Mouse (Mus musculus): ENCODE measurements at regions not wholly inside any gene's neighbourhood (a gene's known extent, or its start where the extent isn't known, plus 50 kb on each side); places are given as distances from the start of the nearest gene placed in this dataset.

- no peaks in the 10 kb centered on the region for H3K9me3 ChIP-seq (ENCODE audit: low read length)
- H3K4me2 ChIP-seq (replicated peaks; ENCODE audit: low read depth, low read length): no peak overlapping the region
- peaks cover 25% of the 10 kb centered on the region for H3K4me1 ChIP-seq (ENCODE audit: insufficient read depth, low read length)
- 0 out of 2 replicates have a peak overlapping the region, but pooled peaks have one; percentile 8 for H3K27ac ChIP-seq (ENCODE audit: low read length)
- WGBS: 42% methylated on average over 5 of the region's 5 CpGs
- H3K27me3 ChIP-seq (ENCODE audit: insufficient read depth, low read length): no peaks in the 10 kb centered on the region
- no peak overlapping the region for H3K4me3 ChIP-seq (ENCODE audit: low read length)
- H3K36me3 ChIP-seq (ENCODE audit: insufficient read depth, low read length): no peaks in the 10 kb centered on the region
- H3K9ac ChIP-seq (replicated peaks; ENCODE audit: low read length): no peak overlapping the region
- peak; percentile 81 for ATAC-seq (ENCODE audit: low FRiP score, low TSS enrichment)
Measured at GRCm38 (mm10) chr4:62755237-62755900, 195.7 kb downstream of the Rgs3 start.

- no peak overlapping the region for H3K4me3 ChIP-seq (ENCODE audit: low read length)
- H3K27me3 ChIP-seq (ENCODE audit: insufficient read depth, low read length): no peaks in the 10 kb centered on the region
- H3K9me3 ChIP-seq (ENCODE audit: low read length): no peaks in the 10 kb centered on the region
- no peak overlapping the region for H3K27ac ChIP-seq (ENCODE audit: low read length)
- peak overlapping the region; percentile 28; the same call in 1 of the 2 replicates for H3K9ac ChIP-seq (replicated peaks; ENCODE audit: low read length)
- WGBS: 39% methylated on average over 10 of the region's 10 CpGs
- no peak overlapping the region for H3K4me2 ChIP-seq (replicated peaks; ENCODE audit: low read depth, low read length)
- H3K4me1 ChIP-seq (ENCODE audit: insufficient read depth, low read length): peaks cover 25% of the 10 kb centered on the region
- ATAC-seq (ENCODE audit: low FRiP score, low TSS enrichment): no peak
- H3K36me3 ChIP-seq (ENCODE audit: insufficient read depth, low read length): no peaks in the 10 kb centered on the region
Measured at GRCm38 (mm10) chr4:62756721-62757206, 197.1 kb downstream of the Rgs3 start.

- Histone ChIP-seq H3K36me3 (ENCODE audit: insufficient read depth, low read length) (no peaks in the 10 kb centered on the region), H3K9me3 (ENCODE audit: low read length) (no peaks in the 10 kb centered on the region), H3K27ac (ENCODE audit: low read length) (0 out of 2 replicates have a peak overlapping the region, but pooled peaks have one; percentile 1), H3K27me3 (ENCODE audit: insufficient read depth, low read length) (no peaks in the 10 kb centered on the region), H3K4me2 (replicated peaks; ENCODE audit: low read depth, low read length) (no peak overlapping the region), H3K9ac (replicated peaks; ENCODE audit: low read length) (no peak overlapping the region), H3K4me1 (ENCODE audit: insufficient read depth, low read length) (peaks cover 10% of the 10 kb centered on the region), H3K4me3 (ENCODE audit: low read length) (no peak overlapping the region)
- 79% methylated on average over 11 of the region's 11 CpGs for WGBS
- ATAC-seq (ENCODE audit: low FRiP score, low TSS enrichment): no peak
Measured at GRCm38 (mm10) chr4:62760748-62761604, 201.3 kb downstream of the Rgs3 start.

GRCm38 (mm10) chr4:62761672-62762071, 202.0 kb downstream of the Rgs3 start:
- no peak overlapping the region for H3K27ac ChIP-seq (ENCODE audit: low read length)
- 0 out of 2 replicates have a peak, but pooled peaks have one; percentile 43 for ATAC-seq (ENCODE audit: low FRiP score, low TSS enrichment)

GRCm38 (mm10) chr4:62763990-62764389, 201.4 kb upstream of the Zfp618 start:
- H3K27ac ChIP-seq (ENCODE audit: low read length): no peak overlapping the region
- H3K36me3 ChIP-seq (ENCODE audit: insufficient read depth, low read length): no peaks in the 10 kb centered on the region
- H3K4me2 ChIP-seq (replicated peaks; ENCODE audit: low read depth, low read length): no peak overlapping the region
- no peak overlapping the region for H3K9ac ChIP-seq (replicated peaks; ENCODE audit: low read length)
- H3K4me3 ChIP-seq (ENCODE audit: low read length): no peak overlapping the region
- H3K9me3 ChIP-seq (ENCODE audit: low read length): no peaks in the 10 kb centered on the region
- no peaks in the 10 kb centered on the region for H3K4me1 ChIP-seq (ENCODE audit: insufficient read depth, low read length)
- 15% methylated on average over 5 of the region's 5 CpGs for WGBS
- no peaks in the 10 kb centered on the region for H3K27me3 ChIP-seq (ENCODE audit: insufficient read depth, low read length)
- peak; percentile 91 for ATAC-seq (ENCODE audit: low FRiP score, low TSS enrichment)

More at GRCm38 (mm10) chr4:62761672-62762071, 202.0 kb downstream of the Rgs3 start:
- Histone ChIP-seq H3K27me3 (ENCODE audit: insufficient read depth, low read length) (no peaks in the 10 kb centered on the region), H3K4me3 (ENCODE audit: low read length) (no peak overlapping the region), H3K4me2 (replicated peaks; ENCODE audit: low read depth, low read length) (no peak overlapping the region), H3K9me3 (ENCODE audit: low read length) (no peaks in the 10 kb centered on the region), H3K4me1 (ENCODE audit: insufficient read depth, low read length) (peaks cover 3% of the 10 kb centered on the region; the same call in 1 of the 2 replicates), H3K36me3 (ENCODE audit: insufficient read depth, low read length) (no peaks in the 10 kb centered on the region), H3K9ac (replicated peaks; ENCODE audit: low read length) (no peak overlapping the region)
- WGBS: 0% methylated on average over 1 of the region's 1 CpGs

- no peak overlapping the region for H3K9ac ChIP-seq (replicated peaks; ENCODE audit: low read length)
- H3K4me1 ChIP-seq (ENCODE audit: insufficient read depth, low read length): no peaks in the 10 kb centered on the region
- H3K4me2 ChIP-seq (replicated peaks; ENCODE audit: low read depth, low read length): no peak overlapping the region
- no peak overlapping the region for H3K27ac ChIP-seq (ENCODE audit: low read length)
- no peaks in the 10 kb centered on the region for H3K27me3 ChIP-seq (ENCODE audit: insufficient read depth, low read length)
- no peak for ATAC-seq (ENCODE audit: low FRiP score, low TSS enrichment)
- H3K9me3 ChIP-seq (ENCODE audit: low read length): no peaks in the 10 kb centered on the region
- H3K36me3 ChIP-seq (ENCODE audit: insufficient read depth, low read length): no peaks in the 10 kb centered on the region
- H3K4me3 ChIP-seq (ENCODE audit: low read length): no peak overlapping the region
- WGBS: 62% methylated on average over 10 of the region's 10 CpGs
Measured at GRCm38 (mm10) chr4:62769469-62770234, 195.7 kb upstream of the Zfp618 start.

GRCm38 (mm10) chr4:62775005-62775609, 190.3 kb upstream of the Zfp618 start:
- Histone ChIP-seq H3K9ac (replicated peaks; ENCODE audit: low read length) (no peak overlapping the region), H3K36me3 (ENCODE audit: insufficient read depth, low read length) (no peaks in the 10 kb centered on the region), H3K27ac (ENCODE audit: low read length) (no peak overlapping the region), H3K4me1 (ENCODE audit: insufficient read depth, low read length) (no peaks in the 10 kb centered on the region), H3K27me3 (ENCODE audit: insufficient read depth, low read length) (no peaks in the 10 kb centered on the region), H3K9me3 (ENCODE audit: low read length) (no peaks in the 10 kb centered on the region), H3K4me2 (replicated peaks; ENCODE audit: low read depth, low read length) (no peak overlapping the region), H3K4me3 (ENCODE audit: low read length) (no peak overlapping the region)
- whole genome bisulfite sequencing: 81% methylated on average over 10 of the region's 10 CpGs
- ATAC-seq (ENCODE audit: low FRiP score, low TSS enrichment): no peak

GRCm38 (mm10) chr4:62776881-62777280, 188.5 kb upstream of the Zfp618 start:
- H3K9me3 ChIP-seq (ENCODE audit: low read length): no peaks in the 10 kb centered on the region
- H3K4me2 ChIP-seq (replicated peaks; ENCODE audit: low read depth, low read length): no peak overlapping the region
- WGBS: 83% methylated on average over 9 of the region's 9 CpGs
- no peak overlapping the region for H3K4me3 ChIP-seq (ENCODE audit: low read length)
- no peak for ATAC-seq (ENCODE audit: low FRiP score, low TSS enrichment)
- no peaks in the 10 kb centered on the region for H3K27me3 ChIP-seq (ENCODE audit: insufficient read depth, low read length)
- H3K27ac ChIP-seq (ENCODE audit: low read length): no peak overlapping the region
- H3K9ac ChIP-seq (replicated peaks; ENCODE audit: low read length): no peak overlapping the region
- no peaks in the 10 kb centered on the region for H3K4me1 ChIP-seq (ENCODE audit: insufficient read depth, low read length)
- H3K36me3 ChIP-seq (ENCODE audit: insufficient read depth, low read length): no peaks in the 10 kb centered on the region

- 58% methylated on average over 7 of the region's 7 CpGs for WGBS
- Histone ChIP-seq H3K9me3 (ENCODE audit: low read length) (no peaks in the 10 kb centered on the region), H3K4me1 (ENCODE audit: insufficient read depth, low read length) (no peaks in the 10 kb centered on the region), H3K27me3 (ENCODE audit: insufficient read depth, low read length) (no peaks in the 10 kb centered on the region), H3K4me2 (replicated peaks; ENCODE audit: low read depth, low read length) (no peak overlapping the region), H3K27ac (ENCODE audit: low read length) (no peak overlapping the region), H3K36me3 (ENCODE audit: insufficient read depth, low read length) (no peaks in the 10 kb centered on the region), H3K9ac (replicated peaks; ENCODE audit: low read length) (no peak overlapping the region), H3K4me3 (ENCODE audit: low read length) (no peak overlapping the region)
- ATAC-seq (ENCODE audit: low FRiP score, low TSS enrichment): no peak
Measured at GRCm38 (mm10) chr4:62777436-62777835, 187.9 kb upstream of the Zfp618 start.

All from kidney, embryonic 16.5 days (tissue).